ENCODE assay signal across 11 mouse cellular contexts in the genomic region with DNA sequence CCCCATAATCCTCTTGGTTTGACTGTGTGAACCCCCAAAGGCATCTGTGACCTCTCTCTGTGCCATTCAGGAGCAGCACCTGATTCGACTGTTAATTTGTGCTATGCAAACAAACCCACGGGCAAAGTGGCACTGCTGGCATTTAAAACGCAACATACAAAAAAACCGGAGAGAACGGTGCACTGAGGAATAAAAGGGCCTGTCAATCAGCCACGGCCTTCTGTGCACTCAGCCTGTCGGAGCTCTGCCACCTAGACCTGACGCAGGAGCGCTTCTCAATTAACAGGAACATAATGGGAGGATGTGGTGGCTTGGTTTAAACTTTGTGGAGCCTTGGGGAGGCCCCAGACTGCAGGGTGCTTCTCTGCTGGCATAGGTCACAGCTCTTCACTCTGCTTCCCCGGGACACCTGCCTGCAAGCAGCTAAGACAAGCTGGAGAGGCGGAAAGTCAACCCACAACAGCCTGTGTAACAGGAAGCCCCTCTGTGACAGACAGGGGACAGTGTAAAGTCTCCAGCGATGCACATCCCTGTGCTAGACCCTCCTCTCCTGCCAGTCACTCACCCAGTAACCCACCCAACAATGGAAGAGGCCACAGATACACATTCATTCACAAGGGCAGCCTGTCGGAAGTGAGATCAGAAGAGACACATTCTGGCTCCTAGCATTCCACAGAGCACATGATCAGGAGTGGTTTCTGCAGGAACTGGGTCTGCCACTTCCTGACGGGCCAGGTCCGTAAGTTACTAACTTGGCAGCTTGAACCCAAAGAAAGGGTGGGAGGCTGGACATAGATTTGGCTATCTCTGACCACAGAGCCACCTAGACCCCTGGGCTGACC. TPM values are rescaled to one million over a fixed set of nuclear protein-coding genes. Genes with fewer than 3 reads are reported as not detected.
DNase-seq lines count a peak whose midpoint lies in the region; ATAC-seq lines count a peak whose summit lies in the region.
"Had no signal": no experiment of that assay in that cellular context is flagged by ENCODE, and none has a peak within 500 bp of the region (broad histone marks: within the 10 kb centered on the region; RNA-seq: fewer than 3 reads in every experiment).

No protein-coding gene starts in this region.

- DNase-seq in CD4-positive, CD25-positive, alpha-beta regulatory T cell, adult 2 months (ENCODE audit: low read depth, low spot score): peak; percentile 62
- peak; percentile 70 for DNase-seq in ZHBTc4 (ENCODE audit: low read depth, low spot score)
- peak; percentile 37 for DNase-seq in retina, embryonic 14.5 days (ENCODE audit: low spot score)
- DNase-seq in spleen, postnatal 4 days (ENCODE audit: low spot score in 2 of 2): no peak
- DNase-seq in lung, postnatal 4 days: no peak
- DNase-seq in heart, postnatal 10 days: no peak
- DNase-seq: adrenal gland, adult 2 months; cerebellum, adult 2 months; gastrocnemius, postnatal 14 days; kidney, postnatal 4 days had no signal

- peak; percentile 45 for ATAC-seq in granulocyte monocyte progenitor cell, adult 5-6 weeks (replicated peaks; ENCODE audit: poor library complexity, severe bottlenecking)

- intact Hi-C loops in heart, postnatal 10 days (cut with DNase I): no loop called here

RNA-seq across cellular contexts. Expression of gene Aktip, which starts 39.6 kb away (rescaled TPM):
- total RNA-seq in granulocyte monocyte progenitor cell, adult 5-6 weeks (2014; fragmentation: Nextera tagmentation): 7.7 and 10.4 TPM in 2 replicates
- total RNA-seq in granulocyte monocyte progenitor cell, adult 5-6 weeks (2017): 10.3 and 10.7 TPM in 2 replicates
- 10 to 100 TPM; 36.1 to 40.3 TPM for total RNA-seq in heart, postnatal 10 days (2021)

Comparison
In these comparisons a context has a peak if more than half of its experiments do, and no peak if none do; other contexts are left out.
1. DNase-seq: peak in CD4-positive, CD25-positive, alpha-beta regulatory T cell, adult 2 months (single experiment), ZHBTc4 (single experiment) and retina, embryonic 14.5 days (single experiment); none in spleen, postnatal 4 days (0 of 2), lung, postnatal 4 days (0 of 2) and heart, postnatal 10 days (0 of 2).